Mouse (Mus musculus) bone marrow, adult 2 months (tissue): ENCODE measurements at regions not wholly inside any gene's neighbourhood (a gene's known extent, or its start where the extent isn't known, plus 50 kb on each side); places are given as distances from the start of the nearest gene placed in this dataset.

ENCODE experiments used
- CTCF ChIP-seq: fragments of 200-500 bp; IDR thresholded peaks from 2 replicates; pipeline ENCODE4 v1.5.1; 2011; ENCODE audit warnings: low read length, control low read depth; ENCODE audit not compliant: control insufficient read depth, insufficient read depth
- POLR2A ChIP-seq: fragments of 200-500 bp; IDR thresholded peaks from 2 replicates; pipeline ENCODE4 v1.6.1; 2011; ENCODE audit warnings: low read depth, mild to moderate bottlenecking, control low read depth, low read length, borderline replicate concordance; ENCODE audit not compliant: control insufficient read depth

GRCm38 (mm10) chr5:46670484-46670883, 813.1 kb upstream of the Lcorl start:
- TF ChIP-seq CTCF (no peak), POLR2A (no peak)
